Mouse (Mus musculus): Measurements from ENCODE around the gene Scube2.

DNA sequence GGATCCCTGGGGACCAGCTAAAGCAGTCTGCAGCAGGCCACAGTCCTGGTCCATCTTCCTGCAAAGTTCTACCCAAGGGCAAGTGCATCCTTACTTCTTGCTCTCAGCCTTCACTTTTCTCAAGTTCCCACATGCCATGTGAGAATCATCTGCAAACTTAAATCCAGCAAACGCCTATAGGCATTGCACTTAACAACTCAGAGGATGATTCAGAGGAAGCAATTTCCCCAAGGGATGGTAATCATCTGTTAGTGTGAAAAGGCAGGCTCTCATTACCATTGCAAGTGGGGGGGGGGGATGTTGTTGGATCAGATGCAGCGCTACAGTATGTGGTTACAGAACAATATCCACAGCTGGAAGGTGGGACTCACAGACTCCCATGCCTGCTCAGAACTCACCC lies 70.9 kb downstream of the Scube2 start:
- TF ChIP-seq IRF4 (IDR thresholded peaks at IDR 0.05; ENCODE audit: low read depth, low read length) (no peak), ETS1 (conservative IDR thresholded peaks at IDR 0.05; ENCODE audit: low read depth, low read length) (no peak), GABPA (IDR thresholded peaks at IDR 0.05; ENCODE audit: insufficient replicate concordance, low read depth, low read length) (no peak), CTCF (conservative IDR thresholded peaks at IDR 0.05 in 1 of 2, IDR thresholded peaks at IDR 0.05 in 1 of 2; ENCODE audit: low read depth in 2 of 2, low read length in 2 of 2) (no peak), USF1 (IDR thresholded peaks at IDR 0.05; ENCODE audit: low read depth, low read length) (no peak), POLR2A (IDR thresholded peaks at IDR 0.05; ENCODE audit: low read depth, low read length) (no peak), MYC (IDR thresholded peaks at IDR 0.05; ENCODE audit: low read depth, low read length) (no peak), ZNF384 (IDR thresholded peaks at IDR 0.05; ENCODE audit: low read depth, low read length) (no peak), CHD2 (IDR thresholded peaks at IDR 0.05; ENCODE audit: low read length) (no peak), ZC3H11A (IDR thresholded peaks at IDR 0.05; ENCODE audit: low read depth, low read length) (no peak), ZKSCAN1 (IDR thresholded peaks at IDR 0.05; ENCODE audit: borderline replicate concordance, low read depth, low read length) (no peak)
